ENCODE assay signal across 13 mouse cellular contexts in the genomic region with DNA sequence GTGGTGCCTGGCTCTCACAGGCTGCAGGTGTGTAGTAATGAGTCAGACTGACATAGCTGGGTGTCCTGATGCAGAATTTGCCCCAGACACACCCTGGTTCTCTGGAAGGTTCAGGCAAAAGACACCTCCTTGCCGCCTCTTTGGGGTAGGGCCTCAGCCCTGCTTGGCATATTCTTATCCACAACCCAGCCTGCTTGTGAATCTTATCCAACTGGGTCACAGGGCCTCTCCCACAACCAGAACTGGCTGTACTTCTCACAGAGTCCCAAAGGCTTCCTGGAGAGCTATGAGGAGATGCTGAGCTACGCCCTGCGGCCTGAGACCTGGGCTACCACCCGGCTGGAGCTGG. TPM values are rescaled to one million over a fixed set of nuclear protein-coding genes. Genes with fewer than 3 reads are reported as not detected.
DNase-seq lines count a peak whose midpoint lies in the region; ATAC-seq and TF ChIP-seq lines count a peak whose summit lies in the region.
"Had no signal": no experiment of that assay in that cellular context is flagged by ENCODE, and none has a peak within 500 bp of the region (broad histone marks: within the 10 kb centered on the region; RNA-seq: fewer than 3 reads in every experiment).

No protein-coding gene starts in this region.

- TF ChIP-seq CTCF in small intestine, adult 2 months (IDR thresholded peaks at IDR 0.05; ENCODE audit: extremely low read depth, insufficient read length, insufficient replicate concordance, low read depth, low read length) = no peak

- peak; percentile 70 to 86 for DNase-seq in heart, adult 18-20 months
- DNase-seq in liver = peak; percentile 39
- DNase-seq in embryo, embryonic 11 days = no peak
- no peak for DNase-seq in thymus, postnatal 0 days (ENCODE audit: low spot score)
- DNase-seq: cerebellum, adult 11-12 months; gastrocnemius, postnatal 25 days had no signal

- WGBS in heart, embryonic 12.5 days = 99% methylated on average over 4 of the region's 4 CpGs
- WGBS in small intestine, adult 2 months = 79% methylated on average over 4 of the region's 4 CpGs

- H3K4me1 ChIP-seq in heart, embryonic 12.5 days (replicated peaks) = no peaks in the 10 kb centered on the region
- H3K4me1 ChIP-seq in erythroblast, embryonic 14.5 days (ENCODE audit: control insufficient read depth) = peaks cover 75% of the 10 kb centered on the region
- H3K4me1 ChIP-seq in small intestine, adult 2 months (ENCODE audit: control insufficient read depth, insufficient read depth, insufficient read length, low read length) = peaks cover 14% of the 10 kb centered on the region
- H3K4me1 ChIP-seq: forebrain, embryonic 12.5 days; intestine, embryonic 15.5 days; stomach, embryonic 15.5 days had no signal

- no peak overlapping the region for H3K4me3 ChIP-seq in heart, embryonic 12.5 days
- H3K4me3 ChIP-seq in erythroblast, embryonic 14.5 days (replicated peaks) = peak overlapping the region; percentile 34
- H3K4me3 ChIP-seq in small intestine, adult 2 months (ENCODE audit: low read depth, low read length) = no peak overlapping the region
- H3K4me3 ChIP-seq: forebrain, embryonic 12.5 days; intestine, embryonic 15.5 days; stomach, embryonic 15.5 days had no signal

- no peak overlapping the region for H3K27ac ChIP-seq in heart, embryonic 12.5 days (ENCODE audit: poor library complexity, severe bottlenecking)
- peak overlapping the region; percentile 17; the same call in 1 of the 2 replicates for H3K27ac ChIP-seq in small intestine, adult 2 months (ENCODE audit: insufficient read depth, low read depth, low read length)
- H3K27ac ChIP-seq: forebrain, embryonic 12.5 days; intestine, embryonic 15.5 days; macrophage; stomach, embryonic 15.5 days had no signal

- no peaks in the 10 kb centered on the region for H3K9me3 ChIP-seq in heart, embryonic 12.5 days (replicated peaks)
- H3K9me3 ChIP-seq in erythroblast, embryonic 14.5 days (ENCODE audit: control insufficient read depth, low read length) = no peaks in the 10 kb centered on the region
- H3K9me3 ChIP-seq: forebrain, embryonic 12.5 days; intestine, embryonic 15.5 days; stomach, embryonic 15.5 days had no signal

- H3K36me3 ChIP-seq in heart, embryonic 12.5 days = peaks cover 94% of the 10 kb centered on the region
- peaks cover 91% of the 10 kb centered on the region for H3K36me3 ChIP-seq in erythroblast, embryonic 14.5 days (ENCODE audit: control insufficient read depth)
- peaks cover 67% of the 10 kb centered on the region for H3K36me3 ChIP-seq in small intestine, adult 2 months (ENCODE audit: control insufficient read depth, insufficient read depth, low read length)

- H3K27me3 ChIP-seq in heart, embryonic 12.5 days (replicated peaks) = no peaks in the 10 kb centered on the region
- H3K27me3 ChIP-seq in erythroblast, embryonic 14.5 days (ENCODE audit: control insufficient read depth) = no peaks in the 10 kb centered on the region
- H3K27me3 ChIP-seq in small intestine, adult 2 months (ENCODE audit: control insufficient read depth, insufficient read depth, low read length) = no peaks in the 10 kb centered on the region
- H3K27me3 ChIP-seq: forebrain, embryonic 12.5 days; intestine, embryonic 15.5 days; stomach, embryonic 15.5 days had no signal

- no peak for ATAC-seq in heart, embryonic 12.5 days (ENCODE audit: insufficient number of reproducible peaks, low FRiP score)
- ATAC-seq: intestine, embryonic 15.5 days had no signal

- H3K4me2 ChIP-seq in heart, embryonic 12.5 days = no peak overlapping the region
- H3K4me2 ChIP-seq: forebrain, embryonic 12.5 days; intestine, embryonic 15.5 days; stomach, embryonic 15.5 days had no signal

- H3K9ac ChIP-seq in heart, embryonic 12.5 days = no peak overlapping the region
- H3K9ac ChIP-seq: forebrain, embryonic 12.5 days; intestine, embryonic 15.5 days; stomach, embryonic 15.5 days had no signal

- no peak for TF ChIP-seq POLR2A in small intestine, adult 2 months (IDR thresholded peaks at IDR 0.05; ENCODE audit: low read depth, low read length)

RNA-seq across cellular contexts. Expression of a gene that starts 10.7 kb away (rescaled TPM):
- total RNA-seq in heart, adult 18-20 months (2021) = 1 to 10 TPM; 6.4 to 7.8 TPM
- 21.9 and 22.2 TPM in 2 replicates for polyA plus RNA-seq in heart, embryonic 12.5 days (2016; fragmentation: Nextera tagmentation; extraction: Ambion mirVana)
- 2.2 and 2.6 TPM in 2 replicates for polyA plus RNA-seq in erythroblast, embryonic 14.5 days (2012)
- 62.0 and 199 TPM in 2 replicates for polyA plus RNA-seq in small intestine, adult 2 months (2012; rRNA removed)
- 27.8 and 28.1 TPM in 2 replicates for polyA plus RNA-seq in thymus, postnatal 0 days (2015; fragmentation: Nextera tagmentation; extraction: Ambion mirVana)

RNA-seq across cellular contexts. Expression of a gene that starts 17.3 kb away (rescaled TPM):
- 10 to 100 TPM; 83.0 to 85.6 TPM for total RNA-seq in heart, adult 18-20 months (2021)
- polyA plus RNA-seq in heart, embryonic 12.5 days (2016; fragmentation: Nextera tagmentation; extraction: Ambion mirVana) = 32.7 and 33.6 TPM in 2 replicates
- polyA plus RNA-seq in erythroblast, embryonic 14.5 days (2012) = 0.95 and 1.2 TPM in 2 replicates
- 28.7 and 33.4 TPM in 2 replicates for polyA plus RNA-seq in small intestine, adult 2 months (2012; rRNA removed)
- polyA plus RNA-seq in thymus, postnatal 0 days (2015; fragmentation: Nextera tagmentation; extraction: Ambion mirVana) = 7.6 and 10.6 TPM in 2 replicates

RNA-seq across cellular contexts. Expression of a gene that starts 22.2 kb away (rescaled TPM):
- total RNA-seq in heart, adult 18-20 months (2021) = 10 to 100 TPM; 34.6 to 42.9 TPM
- polyA plus RNA-seq in heart, embryonic 12.5 days (2016; fragmentation: Nextera tagmentation; extraction: Ambion mirVana) = 117 and 130 TPM in 2 replicates
- polyA plus RNA-seq in erythroblast, embryonic 14.5 days (2012) = 1.8 TPM in 2 replicates
- polyA plus RNA-seq in small intestine, adult 2 months (2012; rRNA removed) = 112 and 158 TPM in 2 replicates
- polyA plus RNA-seq in thymus, postnatal 0 days (2015; fragmentation: Nextera tagmentation; extraction: Ambion mirVana) = 66.9 and 77.5 TPM in 2 replicates

RNA-seq across cellular contexts. Expression of a gene that starts 34.3 kb away (rescaled TPM):
- total RNA-seq in heart, adult 18-20 months (2021) = 100 to 1,000 TPM; 507 to 509 TPM
- polyA plus RNA-seq in heart, embryonic 12.5 days (2016; fragmentation: Nextera tagmentation; extraction: Ambion mirVana) = 67.9 and 74.2 TPM in 2 replicates
- polyA plus RNA-seq in erythroblast, embryonic 14.5 days (2012) = 15.6 and 20.5 TPM in 2 replicates
- 77.8 and 176 TPM in 2 replicates for polyA plus RNA-seq in small intestine, adult 2 months (2012; rRNA removed)
- 7.9 and 10.2 TPM in 2 replicates for polyA plus RNA-seq in thymus, postnatal 0 days (2015; fragmentation: Nextera tagmentation; extraction: Ambion mirVana)

RNA-seq across cellular contexts. Expression of a gene that starts 34.5 kb away (rescaled TPM):
- 10 to 100 TPM; 81.6 to 96.7 TPM for total RNA-seq in heart, adult 18-20 months (2021)
- 107 and 115 TPM in 2 replicates for polyA plus RNA-seq in heart, embryonic 12.5 days (2016; fragmentation: Nextera tagmentation; extraction: Ambion mirVana)
- 150 and 192 TPM in 2 replicates for polyA plus RNA-seq in erythroblast, embryonic 14.5 days (2012)
- 55.4 and 102 TPM in 2 replicates for polyA plus RNA-seq in small intestine, adult 2 months (2012; rRNA removed)
- polyA plus RNA-seq in thymus, postnatal 0 days (2015; fragmentation: Nextera tagmentation; extraction: Ambion mirVana) = 127 and 128 TPM in 2 replicates

Comparison
In these comparisons a context has a peak if more than half of its experiments do, and no peak if none do; other contexts are left out.
1. DNase-seq: peak in heart, adult 18-20 months (2 of 2) and liver (single experiment); none in embryo, embryonic 11 days (single experiment) and thymus, postnatal 0 days (single experiment).
2. RNA of a gene that starts 22.2 kb away (polyA plus RNA-seq): 112 to 158 TPM in small intestine, adult 2 months, 117 to 130 TPM in heart, embryonic 12.5 days and 66.9 to 77.5 TPM in thymus, postnatal 0 days; 1.8 TPM in erythroblast, embryonic 14.5 days; every median in the first group is over 10 times any median in the second.